Mouse (Mus musculus): ENCODE data around the gene Mctp1. TPM values are rescaled to one million over a fixed set of nuclear protein-coding genes. Genes with fewer than 3 reads are reported as not detected.

Gene Mctp1
- polyA plus RNA-seq, 1 experiment from 2014 or later: 0.38 TPM

DNA sequence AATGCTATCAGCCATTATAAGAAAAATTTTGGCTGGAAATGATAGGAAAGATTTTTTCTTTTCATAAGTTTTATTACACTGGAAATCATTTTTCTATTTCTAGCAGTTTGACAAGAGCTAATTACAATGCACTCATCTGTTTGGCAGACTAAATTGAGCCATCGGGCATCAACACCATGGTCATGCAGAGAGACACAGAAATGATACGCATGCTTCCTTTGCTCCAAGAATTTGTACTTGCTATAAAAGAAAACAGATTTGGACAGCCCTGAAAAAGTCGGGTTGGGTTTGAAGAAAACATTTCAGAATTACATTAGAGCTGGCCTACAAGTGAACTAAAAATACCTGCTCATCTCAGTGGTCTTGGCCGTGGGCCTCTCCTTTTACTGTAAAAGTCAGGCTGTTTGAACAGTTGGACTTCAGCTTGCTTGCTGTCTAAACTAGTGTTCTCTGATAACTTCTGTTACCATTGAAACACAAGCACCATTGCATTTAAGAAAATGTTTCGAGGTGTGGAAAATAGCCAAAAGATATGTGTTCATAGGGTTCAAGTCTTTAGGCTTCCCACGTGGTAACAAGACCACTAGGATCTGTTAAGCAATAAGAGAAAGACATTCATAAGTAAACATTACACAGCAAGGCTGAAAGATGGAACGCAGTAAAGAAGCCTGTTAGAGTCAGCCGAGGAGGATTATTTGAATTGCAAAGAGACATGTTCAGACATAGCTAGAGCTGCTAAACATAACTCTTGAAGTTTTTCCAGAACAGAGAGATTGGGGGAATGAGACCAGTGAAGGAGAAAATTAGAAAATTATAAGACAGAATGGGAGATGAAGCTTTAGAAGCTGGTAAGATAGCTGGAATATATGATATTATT, 493.8 kb downstream of the Mctp1 start:
- Histone ChIP-seq H3K4me3 (no peak overlapping the region), H3K9ac (no peak overlapping the region), H3K36me3 (no peaks in the 10 kb centered on the region), H3K27me3 (replicated peaks) (no peaks in the 10 kb centered on the region), H3K9me3 (replicated peaks) (no peaks in the 10 kb centered on the region), H3K4me1 (replicated peaks) (no peaks in the 10 kb centered on the region), H3K4me2 (no peak overlapping the region), H3K27ac (ENCODE audit: poor library complexity, severe bottlenecking) (no peak overlapping the region)
- WGBS: 72% methylated on average over 8 of the region's 8 CpGs
- no peak for ATAC-seq (ENCODE audit: insufficient number of reproducible peaks, low FRiP score)

GRCm38 (mm10) chr13:76879008-76879407, 494.7 kb downstream of the Mctp1 start:
- Histone ChIP-seq H3K9me3 (replicated peaks) (no peaks in the 10 kb centered on the region), H3K27me3 (replicated peaks) (no peaks in the 10 kb centered on the region), H3K4me2 (no peak overlapping the region), H3K4me3 (no peak overlapping the region), H3K36me3 (no peaks in the 10 kb centered on the region), H3K4me1 (replicated peaks) (no peaks in the 10 kb centered on the region), H3K9ac (no peak overlapping the region), H3K27ac (ENCODE audit: poor library complexity, severe bottlenecking) (no peak overlapping the region)
- no peak for ATAC-seq (ENCODE audit: insufficient number of reproducible peaks, low FRiP score)
- 60% methylated on average over 3 of the region's 3 CpGs for WGBS

- H3K9me3 ChIP-seq (replicated peaks): no peaks in the 10 kb centered on the region
- ATAC-seq (ENCODE audit: insufficient number of reproducible peaks, low FRiP score): no peak
- no peak overlapping the region for H3K4me2 ChIP-seq
- H3K4me1 ChIP-seq (replicated peaks): no peaks in the 10 kb centered on the region
- no peak overlapping the region for H3K9ac ChIP-seq
- no peak overlapping the region for H3K27ac ChIP-seq (ENCODE audit: poor library complexity, severe bottlenecking)
- WGBS: 67% methylated on average over 8 of the region's 8 CpGs
- H3K4me3 ChIP-seq: no peak overlapping the region
- no peaks in the 10 kb centered on the region for H3K27me3 ChIP-seq (replicated peaks)
- no peaks in the 10 kb centered on the region for H3K36me3 ChIP-seq
Measured at GRCm38 (mm10) chr13:76884517-76885092, 500.3 kb downstream of the Mctp1 start.

- Histone ChIP-seq H3K4me2 (no peak overlapping the region), H3K4me3 (no peak overlapping the region), H3K27me3 (replicated peaks) (no peaks in the 10 kb centered on the region), H3K9me3 (replicated peaks) (no peaks in the 10 kb centered on the region), H3K9ac (no peak overlapping the region), H3K36me3 (no peaks in the 10 kb centered on the region), H3K27ac (ENCODE audit: poor library complexity, severe bottlenecking) (no peak overlapping the region), H3K4me1 (replicated peaks) (no peaks in the 10 kb centered on the region)
- ATAC-seq (ENCODE audit: insufficient number of reproducible peaks, low FRiP score): no peak
Measured at GRCm38 (mm10) chr13:76892987-76893386, 508.7 kb downstream of the Mctp1 start.

DNA sequence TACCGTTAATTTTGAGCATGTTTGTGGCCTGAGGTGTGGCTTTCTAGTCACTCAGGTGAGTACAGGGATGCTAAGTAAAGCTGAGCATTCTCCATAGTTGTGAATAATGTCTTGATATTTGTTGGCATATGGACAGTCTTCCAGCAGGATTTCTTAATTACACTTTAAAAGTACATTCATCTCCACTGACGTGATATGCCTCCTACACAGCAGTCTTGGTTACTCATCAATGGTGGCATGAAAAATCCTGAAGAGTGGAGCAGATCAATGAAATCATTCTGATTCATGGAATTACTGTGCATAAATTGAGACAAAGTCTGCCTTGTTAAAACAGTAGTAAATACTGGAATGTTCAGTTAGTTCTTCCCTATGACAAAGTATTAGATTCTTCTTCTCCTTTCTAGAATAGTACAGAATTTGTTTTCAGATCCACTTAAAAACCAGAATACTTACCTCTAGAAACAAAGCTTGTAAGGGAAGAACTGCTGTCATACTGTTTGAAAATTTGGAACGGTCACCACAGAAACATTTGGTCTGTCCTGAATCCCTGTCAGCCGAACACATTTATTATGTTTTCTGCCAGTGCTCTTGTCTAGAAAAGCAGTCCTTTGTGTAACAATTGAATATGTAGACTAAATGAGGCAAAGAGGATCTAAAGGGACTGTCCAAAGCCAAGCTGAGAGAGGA, 511.6 kb downstream of the Mctp1 start:
- 78% methylated on average over 4 of the region's 4 CpGs for WGBS
- H3K9me3 ChIP-seq (replicated peaks): no peaks in the 10 kb centered on the region
- no peak overlapping the region for H3K4me2 ChIP-seq
- no peaks in the 10 kb centered on the region for H3K36me3 ChIP-seq
- H3K9ac ChIP-seq: no peak overlapping the region
- H3K4me3 ChIP-seq: no peak overlapping the region
- no peaks in the 10 kb centered on the region for H3K4me1 ChIP-seq (replicated peaks)
- ATAC-seq (ENCODE audit: insufficient number of reproducible peaks, low FRiP score): no peak
- H3K27ac ChIP-seq (ENCODE audit: poor library complexity, severe bottlenecking): no peak overlapping the region
- no peaks in the 10 kb centered on the region for H3K27me3 ChIP-seq (replicated peaks)

GRCm38 (mm10) chr13:76896457-76896790, 512.1 kb downstream of the Mctp1 start:
- Histone ChIP-seq H3K9ac (no peak overlapping the region), H3K9me3 (replicated peaks) (no peaks in the 10 kb centered on the region), H3K36me3 (no peaks in the 10 kb centered on the region), H3K4me2 (no peak overlapping the region), H3K4me3 (no peak overlapping the region), H3K27ac (ENCODE audit: poor library complexity, severe bottlenecking) (no peak overlapping the region), H3K27me3 (replicated peaks) (no peaks in the 10 kb centered on the region), H3K4me1 (replicated peaks) (no peaks in the 10 kb centered on the region)
- no peak for ATAC-seq (ENCODE audit: insufficient number of reproducible peaks, low FRiP score)
- WGBS: 69% methylated on average over 1 of the region's 1 CpGs

DNA sequence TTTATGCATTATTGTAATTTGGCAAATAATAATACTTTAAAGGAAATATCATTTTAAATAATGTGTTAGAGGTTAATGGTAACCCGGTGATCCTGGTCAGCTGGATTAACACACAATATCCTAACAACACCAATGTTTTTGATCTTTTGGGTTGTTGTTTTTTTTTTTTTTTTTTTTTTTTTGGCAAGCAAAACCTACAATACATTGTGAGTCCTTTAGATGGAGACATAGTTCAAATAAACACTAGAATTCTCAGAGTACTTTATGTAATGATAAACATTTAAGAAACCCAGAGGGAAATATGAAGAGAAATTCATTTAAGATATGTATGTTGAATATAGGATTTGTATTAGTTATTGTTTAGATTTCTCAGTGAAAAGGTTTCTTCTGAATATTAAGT, 534.0 kb downstream of the Mctp1 start:
- H3K27me3 ChIP-seq (replicated peaks): no peaks in the 10 kb centered on the region
- H3K27ac ChIP-seq (ENCODE audit: poor library complexity, severe bottlenecking): no peak overlapping the region
- no peaks in the 10 kb centered on the region for H3K4me1 ChIP-seq (replicated peaks)
- H3K36me3 ChIP-seq: no peaks in the 10 kb centered on the region
- H3K9me3 ChIP-seq (replicated peaks): no peaks in the 10 kb centered on the region
- ATAC-seq (ENCODE audit: insufficient number of reproducible peaks, low FRiP score): no peak
- H3K9ac ChIP-seq: no peak overlapping the region
- H3K4me2 ChIP-seq: no peak overlapping the region
- WGBS: 80% methylated on average over 1 of the region's 1 CpGs
- H3K4me3 ChIP-seq: no peak overlapping the region

DNA sequence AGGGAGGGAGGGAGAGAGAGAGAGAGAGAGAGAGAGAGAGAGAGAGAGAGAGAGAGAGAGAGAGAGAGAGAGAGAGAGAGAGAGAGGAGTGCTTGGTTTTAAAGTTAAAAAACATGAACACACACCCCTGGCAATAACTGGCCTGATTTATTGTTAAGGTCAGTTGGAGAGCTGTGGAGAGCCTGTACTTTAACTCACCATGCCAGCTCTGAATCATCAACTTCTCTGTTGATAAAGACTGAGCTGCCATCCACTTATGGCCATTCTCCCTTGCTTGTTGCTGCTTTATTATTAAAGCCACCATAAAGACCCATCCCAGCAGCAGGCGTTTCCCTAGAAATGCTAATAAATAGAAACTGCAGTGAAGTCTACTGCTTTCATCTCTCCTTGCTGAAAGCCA, 542.5 kb downstream of the Mctp1 start:
- Histone ChIP-seq H3K4me1 (replicated peaks) (0 out of 2 replicates have a peak, but pooled peaks cover 3% of the 10 kb centered on the region), H3K4me3 (no peak overlapping the region), H3K27ac (ENCODE audit: poor library complexity, severe bottlenecking) (no peak overlapping the region), H3K36me3 (no peaks in the 10 kb centered on the region), H3K4me2 (no peak overlapping the region), H3K9ac (no peak overlapping the region), H3K27me3 (replicated peaks) (no peaks in the 10 kb centered on the region), H3K9me3 (replicated peaks) (no peaks in the 10 kb centered on the region)
- WGBS: 63% methylated on average over 1 of the region's 1 CpGs
- ATAC-seq (ENCODE audit: insufficient number of reproducible peaks, low FRiP score): no peak

- Histone ChIP-seq H3K9ac (no peak overlapping the region), H3K27ac (ENCODE audit: poor library complexity, severe bottlenecking) (no peak overlapping the region), H3K4me1 (replicated peaks) (0 out of 2 replicates have a peak, but pooled peaks cover 3% of the 10 kb centered on the region), H3K4me2 (no peak overlapping the region), H3K36me3 (no peaks in the 10 kb centered on the region), H3K4me3 (no peak overlapping the region), H3K27me3 (replicated peaks) (no peaks in the 10 kb centered on the region), H3K9me3 (replicated peaks) (no peaks in the 10 kb centered on the region)
- no peak for ATAC-seq (ENCODE audit: insufficient number of reproducible peaks, low FRiP score)
- 54% methylated on average over 5 of the region's 5 CpGs for WGBS
Measured at GRCm38 (mm10) chr13:76927875-76928440, 543.6 kb downstream of the Mctp1 start.

- Histone ChIP-seq H3K4me1 (replicated peaks) (0 out of 2 replicates have a peak, but pooled peaks cover 3% of the 10 kb centered on the region), H3K27me3 (replicated peaks) (no peaks in the 10 kb centered on the region), H3K4me3 (no peak overlapping the region), H3K4me2 (no peak overlapping the region), H3K9me3 (replicated peaks) (no peaks in the 10 kb centered on the region), H3K27ac (ENCODE audit: poor library complexity, severe bottlenecking) (no peak overlapping the region), H3K9ac (no peak overlapping the region), H3K36me3 (no peaks in the 10 kb centered on the region)
- ATAC-seq (ENCODE audit: insufficient number of reproducible peaks, low FRiP score): no peak
- WGBS: 73% methylated on average over 3 of the region's 3 CpGs
Measured at GRCm38 (mm10) chr13:76929152-76929551, 544.8 kb downstream of the Mctp1 start.

GRCm38 (mm10) chr13:76932933-76933332, 548.6 kb downstream of the Mctp1 start:
- ATAC-seq (ENCODE audit: insufficient number of reproducible peaks, low FRiP score): no peak

More at GRCm38 (mm10) chr13:76932933-76933332, 548.6 kb downstream of the Mctp1 start:
- no peak overlapping the region for H3K4me2 ChIP-seq
- no peak overlapping the region for H3K9ac ChIP-seq
- H3K9me3 ChIP-seq (replicated peaks): no peaks in the 10 kb centered on the region
- 53% methylated on average over 5 of the region's 5 CpGs for WGBS
- H3K36me3 ChIP-seq: no peaks in the 10 kb centered on the region
- no peak overlapping the region for H3K4me3 ChIP-seq
- H3K27me3 ChIP-seq (replicated peaks): no peaks in the 10 kb centered on the region
- H3K27ac ChIP-seq (ENCODE audit: poor library complexity, severe bottlenecking): no peak overlapping the region
- H3K4me1 ChIP-seq (replicated peaks): 0 out of 2 replicates have a peak, but pooled peaks cover 3% of the 10 kb centered on the region

Measured in heart, embryonic 12.5 days (tissue).